Mouse (Mus musculus) kidney, embryonic 14.5 days (tissue): ENCODE results near the gene Opalin. TPM values are rescaled to one million over a fixed set of nuclear protein-coding genes. Genes with fewer than 3 reads are reported as not detected.

Source experiments
- ATAC-seq: fragments of 200-750 bp; cut with Nextera tagmentation; 2 replicates; pipeline ENCODE4 v1.8.0; 2017; ENCODE audit warnings: moderate number of reproducible peaks, mild to moderate bottlenecking, moderate TSS enrichment, moderate library complexity; ENCODE audit not compliant: low FRiP score, low TSS enrichment
- H3K27ac ChIP-seq: fragments of 300-500 bp; sonication (generic); 2 replicates; pipeline ENCODE4 v1.5.1; 2014; ENCODE audit warnings: low read depth, mild to moderate bottlenecking, low read length, moderate library complexity, mixed read lengths
- H3K27me3 ChIP-seq: fragments of 300-500 bp; sonication (generic); 2 replicates; pipeline ENCODE4 v1.6.1; 2014; ENCODE audit warnings: mild to moderate bottlenecking, low read length; ENCODE audit not compliant: control insufficient read depth, insufficient read depth
- H3K36me3 ChIP-seq: fragments of 300-500 bp; sonication (generic); 2 replicates; pipeline ENCODE4 v1.6.1; 2014; ENCODE audit warnings: low read length, mixed read lengths; ENCODE audit not compliant: control insufficient read depth, insufficient read depth
- H3K4me1 ChIP-seq: fragments of 300-500 bp; sonication (generic); 2 replicates; pipeline ENCODE4 v1.6.1; 2014; ENCODE audit warnings: low read length, mixed read lengths; ENCODE audit not compliant: control insufficient read depth, insufficient read depth
- H3K4me2 ChIP-seq: fragments of 300-500 bp; sonication (generic); replicated peaks from 2 replicates; pipeline ENCODE4 v1.6.1; 2014; ENCODE audit warnings: low read depth, mild to moderate bottlenecking, low read length
- H3K4me3 ChIP-seq: fragments of 300-500 bp; sonication (generic); 2 replicates; pipeline ENCODE4 v1.5.1; 2014; ENCODE audit warnings: mild to moderate bottlenecking, low read length
- H3K9ac ChIP-seq: fragments of 300-500 bp; sonication (generic); 2 replicates; pipeline ENCODE4 v1.6.1; 2014; ENCODE audit warnings: low read depth, mild to moderate bottlenecking, low read length, moderate library complexity
- H3K9me3 ChIP-seq: fragments of 300-500 bp; sonication (generic); 2 replicates; pipeline ENCODE4 v1.6.1; 2016; ENCODE audit warnings: low read length; ENCODE audit not compliant: control insufficient read depth
- WGBS: fragments of 180-500 bp; shearing (Covaris S2); extraction: QIAGEN DNeasy Blood & Tissue Kit; methylation state at CpG from one replicate; pipeline ENCODE4 v1.1.7; 2014; 5-methylcytosine and 5-hydroxymethylcytosine counted together
- polyA plus RNA-seq: library from polyadenylated mRNA; unstranded; fragments of >200 nt; fragmentation: Nextera tagmentation; extraction: Ambion mirVana; gene quantifications from 2 replicates; pipeline ENCODE4 v1.2.1, GENCODE M21; 2014

The Opalin gene
- polyA plus RNA-seq, 1 experiment from 2014 or later, result not detected

DNA sequence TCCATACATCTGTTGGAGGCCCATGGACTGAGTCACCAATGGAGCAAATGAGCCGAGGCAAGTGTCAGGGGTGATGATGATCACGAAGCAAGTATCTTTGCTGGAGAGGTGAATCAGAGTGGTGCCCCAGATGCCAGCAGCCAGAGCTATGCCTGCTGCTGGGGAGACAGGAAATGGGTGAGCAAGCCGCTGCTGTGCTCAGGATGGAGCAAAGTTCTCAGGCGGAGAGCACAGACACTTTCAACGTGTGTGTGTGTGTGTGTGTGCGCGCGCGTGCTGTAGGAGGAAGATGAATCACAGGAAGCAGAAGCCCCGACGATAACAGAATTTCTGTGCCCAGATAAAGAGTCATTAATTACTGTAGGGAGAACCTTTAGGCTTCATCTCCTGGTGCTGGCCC lies 45.9 kb downstream of the Opalin start:
- 74% methylated on average over 11 of the region's 11 CpGs for WGBS
- no peaks in the 10 kb centered on the region for H3K27me3 ChIP-seq
- no peak overlapping the region for H3K9ac ChIP-seq
- H3K27ac ChIP-seq, result no peak overlapping the region
- H3K9me3 ChIP-seq, result no peaks in the 10 kb centered on the region
- H3K4me1 ChIP-seq, result no peaks in the 10 kb centered on the region
- H3K4me3 ChIP-seq, result no peak overlapping the region
- no peak for ATAC-seq
- H3K36me3 ChIP-seq, result no peaks in the 10 kb centered on the region
- no peak overlapping the region for H3K4me2 ChIP-seq

DNA sequence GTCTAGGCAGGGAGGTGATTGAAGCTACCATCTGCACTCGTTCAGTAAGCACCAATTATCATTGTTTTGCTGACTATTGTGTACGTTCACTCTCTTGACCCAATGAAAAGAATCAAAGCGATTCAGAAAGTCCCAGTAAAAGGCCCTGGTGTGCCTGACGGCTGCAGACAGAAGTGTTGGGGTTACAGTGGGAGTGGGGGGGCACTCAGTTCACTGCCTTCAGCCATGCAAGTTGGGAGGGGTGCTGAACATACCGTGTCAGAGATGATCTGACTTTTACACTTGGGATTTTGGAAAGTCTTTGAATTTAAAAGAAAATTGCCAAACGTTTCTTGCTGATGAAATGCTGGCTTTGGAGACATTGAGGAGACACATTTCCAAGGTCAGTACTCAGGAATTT lies 46.8 kb downstream of the Opalin start:
- H3K4me1 ChIP-seq, result no peaks in the 10 kb centered on the region
- no peak overlapping the region for H3K4me3 ChIP-seq
- no peaks in the 10 kb centered on the region for H3K36me3 ChIP-seq
- no peak overlapping the region for H3K9ac ChIP-seq
- ATAC-seq, result no peak
- no peak overlapping the region for H3K4me2 ChIP-seq
- no peak overlapping the region for H3K27ac ChIP-seq
- H3K27me3 ChIP-seq, result no peaks in the 10 kb centered on the region
- no peaks in the 10 kb centered on the region for H3K9me3 ChIP-seq
- 70% methylated on average over 6 of the region's 6 CpGs for WGBS

DNA sequence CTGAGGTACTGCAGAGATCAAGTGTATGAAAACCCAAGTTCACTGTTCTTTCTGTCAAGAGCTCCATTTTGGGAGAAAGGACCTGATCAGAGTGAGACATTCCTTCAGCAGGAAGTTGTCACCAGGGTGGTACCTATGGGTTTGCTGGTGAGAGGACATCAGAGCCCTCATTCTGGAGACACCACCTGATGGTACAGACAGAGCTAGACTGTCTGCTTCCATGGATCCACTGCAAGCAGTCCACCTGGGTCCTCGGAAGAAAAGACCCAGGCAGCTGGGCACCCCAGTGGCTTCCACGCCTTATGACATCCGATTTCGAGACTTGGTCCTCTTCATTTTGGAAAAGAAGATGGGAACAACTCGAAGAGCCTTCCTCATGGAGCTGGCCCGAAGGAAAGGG lies 47.7 kb downstream of the Opalin start, which contains the start of gene Dntt:
TSS of gene Dntt (plus strand) at position 57 of the 400 bp plus-strand sequence.
- Histone ChIP-seq H3K9ac (no peak within 1 kb of the TSS), H3K9me3 (no peaks in the 10 kb centered on the region), H3K36me3 (no peaks in the 10 kb centered on the region), H3K27me3 (no peaks in the 10 kb centered on the region), H3K4me3 (no peak within 1 kb of the TSS), H3K27ac (no peak within 1 kb of the TSS), H3K4me1 (no peaks in the 10 kb centered on the region), H3K4me2 (no peak within 1 kb of the TSS)
- no peak for ATAC-seq
- WGBS, result 89% methylated on average over 6 of the region's 6 CpGs

DNA sequence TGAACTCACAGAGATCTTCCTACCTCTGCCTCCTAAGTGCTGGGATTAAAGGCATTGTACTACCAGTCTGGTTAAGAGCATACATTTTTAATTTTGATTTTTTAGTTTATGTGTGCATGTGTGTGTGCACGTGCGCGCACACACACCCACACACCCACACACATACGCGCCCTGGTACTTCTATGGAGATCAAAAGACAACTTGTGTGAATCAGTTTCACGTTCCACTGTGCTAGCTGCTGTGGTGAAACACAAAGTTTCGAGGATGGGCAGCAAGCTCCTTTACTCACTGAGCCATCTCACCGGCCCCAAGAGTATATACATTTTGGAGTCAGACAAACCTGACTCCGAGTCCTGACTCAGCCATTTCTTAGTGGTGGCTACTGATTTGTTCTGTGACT lies 49.3 kb downstream of the Opalin start:
- Histone ChIP-seq H3K27me3 (no peaks in the 10 kb centered on the region), H3K9me3 (no peaks in the 10 kb centered on the region), H3K4me1 (no peaks in the 10 kb centered on the region), H3K9ac (no peak overlapping the region), H3K27ac (no peak overlapping the region), H3K4me2 (no peak overlapping the region), H3K4me3 (no peak overlapping the region), H3K36me3 (no peaks in the 10 kb centered on the region)
- ATAC-seq, result no peak
- 91% methylated on average over 9 of the region's 9 CpGs for WGBS

DNA sequence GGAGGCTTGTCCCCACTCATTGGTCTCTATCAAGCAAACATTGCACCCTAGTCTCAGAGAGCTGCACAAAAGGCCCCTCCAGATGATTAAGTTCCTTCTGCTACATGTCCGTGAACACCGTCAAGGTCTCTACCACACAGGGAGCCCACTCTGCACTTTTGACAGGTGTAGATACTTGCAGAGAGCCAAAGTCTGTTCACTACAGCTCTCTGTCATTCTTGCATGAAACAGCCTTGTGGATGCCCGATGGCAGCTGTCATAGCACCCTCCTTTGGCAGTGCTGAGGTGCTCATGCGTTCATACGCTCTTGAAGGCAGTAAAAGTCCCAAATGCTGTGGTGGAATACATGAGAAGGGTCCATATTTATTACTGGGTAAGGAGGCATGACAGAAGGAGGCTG lies 49.9 kb downstream of the Opalin start:
- no peak for ATAC-seq
- Histone ChIP-seq H3K4me1 (no peaks in the 10 kb centered on the region), H3K36me3 (no peaks in the 10 kb centered on the region), H3K9ac (no peak overlapping the region), H3K27me3 (no peaks in the 10 kb centered on the region), H3K9me3 (no peaks in the 10 kb centered on the region), H3K4me2 (no peak overlapping the region), H3K27ac (no peak overlapping the region), H3K4me3 (no peak overlapping the region)
- 89% methylated on average over 5 of the region's 5 CpGs for WGBS

DNA sequence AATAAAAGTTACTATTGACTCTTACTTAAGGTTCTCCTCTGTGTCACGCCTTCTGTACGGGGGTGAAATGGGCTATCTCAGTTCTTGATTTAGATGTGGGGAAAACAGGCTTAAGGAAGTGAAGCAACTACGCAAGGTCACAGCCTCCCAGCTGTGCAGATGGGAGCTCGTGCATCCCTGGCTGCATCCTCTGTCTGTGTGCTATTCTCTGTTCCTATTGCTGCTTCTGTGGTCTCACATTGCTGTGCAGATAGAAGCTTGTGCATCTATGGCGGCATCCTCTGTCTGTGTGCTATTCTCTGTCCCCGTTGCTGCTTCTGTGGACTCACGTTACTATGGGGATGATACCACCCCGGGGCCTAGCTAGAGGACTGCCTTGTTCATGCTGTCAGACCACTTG lies 50.4 kb downstream of the Opalin start:
- 91% methylated on average over 8 of the region's 8 CpGs for WGBS
- no peak overlapping the region for H3K4me3 ChIP-seq
- H3K27ac ChIP-seq, result no peak overlapping the region
- no peaks in the 10 kb centered on the region for H3K27me3 ChIP-seq
- no peaks in the 10 kb centered on the region for H3K36me3 ChIP-seq
- H3K9ac ChIP-seq, result no peak overlapping the region
- H3K4me2 ChIP-seq, result no peak overlapping the region
- H3K9me3 ChIP-seq, result no peaks in the 10 kb centered on the region
- no peak for ATAC-seq
- H3K4me1 ChIP-seq, result no peaks in the 10 kb centered on the region

DNA sequence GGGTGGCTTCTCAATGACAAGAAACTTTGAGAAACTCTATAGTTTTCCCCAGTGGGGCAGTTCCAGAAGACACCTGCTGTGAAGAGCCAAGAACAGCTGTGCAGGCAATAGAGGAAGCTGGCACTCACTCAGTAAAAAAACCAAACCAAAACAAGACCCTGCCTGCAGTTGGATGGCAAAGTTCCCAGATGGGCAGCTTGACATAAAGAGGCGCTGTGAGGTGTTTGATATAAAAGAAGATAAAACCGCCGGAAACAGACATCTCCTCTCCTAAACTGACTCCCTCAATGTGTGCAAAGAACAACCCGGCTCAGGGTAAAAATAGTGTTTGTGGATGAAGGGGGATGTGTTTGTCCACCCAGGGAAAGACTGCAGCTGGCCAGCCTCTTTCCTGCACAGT lies 54.7 kb downstream of the Opalin start:
- Histone ChIP-seq H3K4me1 (no peaks in the 10 kb centered on the region), H3K9ac (no peak overlapping the region), H3K9me3 (no peaks in the 10 kb centered on the region), H3K4me2 (no peak overlapping the region), H3K36me3 (no peaks in the 10 kb centered on the region), H3K4me3 (no peak overlapping the region), H3K27me3 (no peaks in the 10 kb centered on the region), H3K27ac (no peak overlapping the region)
- 84% methylated on average over 4 of the region's 4 CpGs for WGBS
- ATAC-seq, result no peak

DNA sequence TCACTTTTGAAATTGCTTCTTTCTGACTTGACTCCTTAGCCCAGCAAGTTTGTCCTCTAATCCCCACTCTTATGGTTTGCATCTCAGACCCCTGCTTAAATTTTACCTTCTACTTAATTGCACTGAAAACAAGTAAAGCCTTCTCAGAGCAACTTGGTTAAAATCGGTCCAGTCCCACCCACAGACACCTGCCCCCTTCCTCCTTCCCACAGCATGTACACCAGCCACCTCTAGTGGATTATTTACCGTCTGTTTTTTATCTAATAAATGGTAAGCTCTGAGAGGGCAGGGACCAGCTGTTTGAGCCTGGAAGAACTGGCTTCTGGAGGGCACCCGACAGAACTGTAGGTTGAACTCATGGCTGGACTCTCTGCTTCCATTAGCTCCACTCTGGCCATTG lies 56.4 kb downstream of the Opalin start:
- WGBS, result 70% methylated on average over 3 of the region's 3 CpGs
- Histone ChIP-seq H3K27ac (no peak overlapping the region), H3K27me3 (no peaks in the 10 kb centered on the region), H3K4me2 (no peak overlapping the region), H3K4me3 (no peak overlapping the region), H3K36me3 (no peaks in the 10 kb centered on the region), H3K4me1 (0 out of 2 replicates have a peak, but pooled peaks cover 3% of the 10 kb centered on the region), H3K9me3 (no peaks in the 10 kb centered on the region), H3K9ac (no peak overlapping the region)
- no peak for ATAC-seq

DNA sequence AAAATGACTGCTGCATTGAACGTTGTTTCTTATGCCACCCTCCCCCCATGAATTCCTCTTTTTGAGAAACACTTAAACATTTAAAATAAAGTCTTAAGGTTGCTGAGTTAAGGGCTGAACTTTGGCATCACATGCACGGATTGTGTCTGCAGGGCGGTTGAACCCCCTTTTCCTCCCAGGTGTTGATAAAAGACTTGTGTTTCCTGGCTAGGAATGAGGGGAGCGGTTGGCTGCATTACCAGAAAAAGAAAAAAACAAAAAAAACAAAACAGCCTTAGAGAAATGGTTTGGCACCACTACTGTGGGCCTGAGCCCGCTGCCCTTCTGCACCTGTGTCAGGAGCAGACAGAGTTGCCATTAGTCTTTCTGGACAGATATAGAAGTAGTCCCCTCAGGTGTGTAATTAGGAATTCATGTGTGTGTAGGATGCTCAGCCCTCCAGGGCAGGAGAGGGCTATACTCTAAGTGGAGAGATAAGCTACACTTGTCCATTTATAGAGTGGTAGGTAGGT lies 57.7 kb downstream of the Opalin start:
- Histone ChIP-seq H3K9me3 (no peaks in the 10 kb centered on the region), H3K27ac (no peak overlapping the region), H3K4me2 (no peak overlapping the region), H3K4me3 (no peak overlapping the region), H3K27me3 (no peaks in the 10 kb centered on the region), H3K36me3 (no peaks in the 10 kb centered on the region), H3K4me1 (0 out of 2 replicates have a peak, but pooled peaks cover 3% of the 10 kb centered on the region), H3K9ac (no peak overlapping the region)
- WGBS, result 76% methylated on average over 5 of the region's 5 CpGs
- no peak for ATAC-seq
